In genomic region chr9:104339483-104339882, GRCm38 (mm10) we compare ENCODE assay signal across 26 mouse cellular contexts. TPM values are rescaled to one million over a fixed set of nuclear protein-coding genes. Genes with fewer than 3 reads are reported as not detected.
"Had no signal": no experiment of that assay in that cellular context is flagged by ENCODE, and none has a peak within 500 bp of the region (broad histone marks: within the 10 kb centered on the region; RNA-seq: fewer than 3 reads in every experiment).

No protein-coding gene starts in this region.

- H3K9me3 ChIP-seq: hindbrain, embryonic 10.5 days; hindbrain, embryonic 12.5 days; kidney, embryonic 15.5 days; limb, embryonic 13.5 days; limb, embryonic 15.5 days; liver, embryonic 13.5 days; liver, embryonic 15.5 days had no signal

- H3K27me3 ChIP-seq: kidney, embryonic 15.5 days; limb, embryonic 13.5 days; limb, embryonic 15.5 days; liver, embryonic 13.5 days; liver, embryonic 15.5 days had no signal

- H3K4me3 ChIP-seq: heart, adult 2 months; hindbrain, embryonic 10.5 days; hindbrain, embryonic 12.5 days; kidney, embryonic 15.5 days; limb, embryonic 13.5 days; limb, embryonic 15.5 days; liver, embryonic 13.5 days; liver, embryonic 15.5 days had no signal

- H3K4me1 ChIP-seq: liver, embryonic 15.5 days had no signal

- H3K9ac ChIP-seq: hindbrain, embryonic 12.5 days; hindbrain, embryonic 14.5 days; kidney, embryonic 15.5 days; limb, embryonic 13.5 days; limb, embryonic 15.5 days; liver, embryonic 13.5 days; liver, embryonic 15.5 days had no signal

- H3K4me2 ChIP-seq: heart, embryonic 11.5 days; hindbrain, embryonic 12.5 days; hindbrain, embryonic 14.5 days; kidney, embryonic 15.5 days; limb, embryonic 13.5 days; limb, embryonic 15.5 days; liver, embryonic 11.5 days; liver, embryonic 13.5 days had no signal

- ATAC-seq: hindbrain, embryonic 16.5 days had no signal

- H3K27ac ChIP-seq: heart, adult 2 months; hindbrain, embryonic 10.5 days; hindbrain, embryonic 12.5 days; hindbrain, embryonic 14.5 days; kidney, embryonic 15.5 days; kidney, postnatal 0 days; limb, embryonic 13.5 days; limb, embryonic 15.5 days; liver, embryonic 13.5 days had no signal

- DNase-seq: gastrocnemius, postnatal 14 days; gastrocnemius, postnatal 36 days; heart, adult 11 months; heart, postnatal 4 days; kidney, adult 11 months; kidney, adult 2 months; kidney, adult 9 months; kidney, postnatal 14 days; kidney, postnatal 36 days; layer of hippocampus, adult 9-11 months; layer of hippocampus, postnatal 36 days; left cerebral cortex, postnatal 4 days; liver, embryonic 13.5 days had no signal

- H3K36me3 ChIP-seq: hindbrain, embryonic 10.5 days; hindbrain, embryonic 12.5 days; kidney, embryonic 15.5 days; limb, embryonic 13.5 days; limb, embryonic 15.5 days; liver, embryonic 13.5 days; liver, embryonic 15.5 days had no signal

RNA-seq across cellular contexts. Expression of gene Acpp, which starts 1.9 kb away (rescaled TPM):
- total RNA-seq: heart, postnatal 25 days; layer of hippocampus, postnatal 36 days had no signal
